Mouse (Mus musculus): ENCODE results near the gene Kbtbd7. TPM values are rescaled to one million over a fixed set of nuclear protein-coding genes. Genes with fewer than 3 reads are reported as not detected.
"Not testable (repeated sequence)": the region's sequence is repeated elsewhere in the genome, so short reads cannot be mapped to it uniquely, and the experiment has no call there.

The Kbtbd7 gene
- polyA plus RNA-seq, 1 experiment from 2014 or later: 18.4 TPM

GRCm38 (mm10) chr14:79397321-79398122 is 28.8 kb upstream of the Kbtbd7 start, which contains the start of gene Mtrf1:
Mtrf1 (plus strand) TSS chr14:79397772.
- 22% methylated on average over 23 of the region's 23 CpGs for WGBS
- H3K9me3 ChIP-seq (ENCODE audit: control insufficient read depth, low read length): no peaks in the 10 kb centered on the region
- H3K9ac ChIP-seq (ENCODE audit: low read length): peak within 1 kb of the TSS; percentile 82
- H3K27ac ChIP-seq (ENCODE audit: low read depth, low read length): peak within 1 kb of the TSS; percentile 65
- H3K36me3 ChIP-seq (ENCODE audit: control insufficient read depth, insufficient read depth, low read length): no peaks in the 10 kb centered on the region
- ATAC-seq (ENCODE audit: low FRiP score) (peak; percentile 88), DNase-seq (ENCODE audit: low spot score, missing footprints) (peak; percentile 98)
- H3K4me3 ChIP-seq (ENCODE audit: low read depth, low read length): peak within 1 kb of the TSS; percentile 62
- H3K4me2 ChIP-seq: peak within 1 kb of the TSS; percentile 49
- no peaks in the 10 kb centered on the region for H3K4me1 ChIP-seq (ENCODE audit: control insufficient read depth, insufficient read depth, low read length)
- H3K27me3 ChIP-seq (ENCODE audit: control insufficient read depth, insufficient read depth, low read length): no peaks in the 10 kb centered on the region

GRCm38 (mm10) chr14:79407641-79408040 is 18.7 kb upstream of the Kbtbd7 start:
- Histone ChIP-seq H3K9ac (ENCODE audit: low read length) (no peak overlapping the region), H3K4me3 (ENCODE audit: low read depth, low read length) (no peak overlapping the region), H3K4me2 (no peak overlapping the region), H3K9me3 (ENCODE audit: control insufficient read depth, low read length) (no peaks in the 10 kb centered on the region), H3K27ac (ENCODE audit: low read depth, low read length) (no peak overlapping the region), H3K4me1 (ENCODE audit: control insufficient read depth, insufficient read depth, low read length) (no peaks in the 10 kb centered on the region), H3K27me3 (ENCODE audit: control insufficient read depth, insufficient read depth, low read length) (no peaks in the 10 kb centered on the region), H3K36me3 (ENCODE audit: control insufficient read depth, insufficient read depth, low read length) (peaks cover 2% of the 10 kb centered on the region; the same call in 1 of the 2 replicates)
- WGBS: 83% methylated on average over 2 of the region's 2 CpGs
- DNase-seq (ENCODE audit: low spot score, missing footprints) (no peak), ATAC-seq (ENCODE audit: low FRiP score) (no peak)

GRCm38 (mm10) chr14:79409278-79409830 is 17.0 kb upstream of the Kbtbd7 start:
- Histone ChIP-seq H3K4me2 (no peak overlapping the region), H3K4me1 (ENCODE audit: control insufficient read depth, insufficient read depth, low read length) (no peaks in the 10 kb centered on the region), H3K9me3 (ENCODE audit: control insufficient read depth, low read length) (no peaks in the 10 kb centered on the region), H3K36me3 (ENCODE audit: control insufficient read depth, insufficient read depth, low read length) (no peaks in the 10 kb centered on the region), H3K27ac (ENCODE audit: low read depth, low read length) (no peak overlapping the region), H3K9ac (ENCODE audit: low read length) (no peak overlapping the region), H3K4me3 (ENCODE audit: low read depth, low read length) (no peak overlapping the region), H3K27me3 (ENCODE audit: control insufficient read depth, insufficient read depth, low read length) (no peaks in the 10 kb centered on the region)
- ATAC-seq (ENCODE audit: low FRiP score): no peak
- 91% methylated on average over 6 of the region's 6 CpGs for WGBS
- peak; percentile 62 for DNase-seq (ENCODE audit: low spot score, missing footprints)

GRCm38 (mm10) chr14:79410662-79411061 is 15.6 kb upstream of the Kbtbd7 start:
- Histone ChIP-seq H3K9ac (ENCODE audit: low read length) (no peak overlapping the region), H3K27ac (ENCODE audit: low read depth, low read length) (no peak overlapping the region), H3K9me3 (ENCODE audit: control insufficient read depth, low read length) (no peaks in the 10 kb centered on the region), H3K4me3 (ENCODE audit: low read depth, low read length) (no peak overlapping the region), H3K27me3 (ENCODE audit: control insufficient read depth, insufficient read depth, low read length) (no peaks in the 10 kb centered on the region), H3K36me3 (ENCODE audit: control insufficient read depth, insufficient read depth, low read length) (no peaks in the 10 kb centered on the region), H3K4me1 (ENCODE audit: control insufficient read depth, insufficient read depth, low read length) (no peaks in the 10 kb centered on the region), H3K4me2 (no peak overlapping the region)
- no peak for ATAC-seq (ENCODE audit: low FRiP score)
- 86% methylated on average over 2 of the region's 2 CpGs for WGBS
- DNase-seq (ENCODE audit: low spot score, missing footprints): peak; percentile 56

- no peaks in the 10 kb centered on the region for H3K9me3 ChIP-seq (ENCODE audit: control insufficient read depth, low read length)
- DNase-seq (ENCODE audit: low spot score, missing footprints) (peak; percentile 12), ATAC-seq (ENCODE audit: low FRiP score) (no peak)
- H3K9ac ChIP-seq (ENCODE audit: low read length): no peak overlapping the region
- no peaks in the 10 kb centered on the region for H3K27me3 ChIP-seq (ENCODE audit: control insufficient read depth, insufficient read depth, low read length)
- no peaks in the 10 kb centered on the region for H3K4me1 ChIP-seq (ENCODE audit: control insufficient read depth, insufficient read depth, low read length)
- no peak overlapping the region for H3K4me3 ChIP-seq (ENCODE audit: low read depth, low read length)
- 72% methylated on average over 6 of the region's 6 CpGs for WGBS
- no peak overlapping the region for H3K4me2 ChIP-seq
- no peak overlapping the region for H3K27ac ChIP-seq (ENCODE audit: low read depth, low read length)
- no peaks in the 10 kb centered on the region for H3K36me3 ChIP-seq (ENCODE audit: control insufficient read depth, insufficient read depth, low read length)
These were observed 13.2 kb upstream of the Kbtbd7 start for GRCm38 (mm10) chr14:79413121-79413520.

GRCm38 (mm10) chr14:79420083-79420685 is 6.1 kb upstream of the Kbtbd7 start:
- H3K4me1 ChIP-seq (ENCODE audit: control insufficient read depth, insufficient read depth, low read length): peaks cover 4% of the 10 kb centered on the region; the same call in 1 of the 2 replicates
- H3K9me3 ChIP-seq (ENCODE audit: control insufficient read depth, low read length): no peaks in the 10 kb centered on the region
- WGBS: 33% methylated on average over 20 of the region's 20 CpGs
- no peaks in the 10 kb centered on the region for H3K27me3 ChIP-seq (ENCODE audit: control insufficient read depth, insufficient read depth, low read length)
- 0 out of 2 replicates have a peak overlapping the region, but pooled peaks have one; percentile 4 for H3K9ac ChIP-seq (ENCODE audit: low read length)
- H3K4me3 ChIP-seq (ENCODE audit: low read depth, low read length): no peak overlapping the region
- peak; percentile 70 for ATAC-seq (ENCODE audit: low FRiP score)
- H3K36me3 ChIP-seq (ENCODE audit: control insufficient read depth, insufficient read depth, low read length): no peaks in the 10 kb centered on the region
- DNase-seq (ENCODE audit: low spot score, missing footprints): no peak
- peak overlapping the region; percentile 21; the same call in 1 of the 2 replicates for H3K27ac ChIP-seq (ENCODE audit: low read depth, low read length)
- 0 out of 2 replicates have a peak overlapping the region, but pooled peaks have one; percentile 14 for H3K4me2 ChIP-seq

- WGBS: 66% methylated on average over 10 of the region's 59 CpGs
- not testable (repeated sequence) for H3K9me3 ChIP-seq (ENCODE audit: control insufficient read depth, low read length); DNase-seq (ENCODE audit: low spot score, missing footprints); H3K4me1 ChIP-seq (ENCODE audit: control insufficient read depth, insufficient read depth, low read length); H3K27me3 ChIP-seq (ENCODE audit: control insufficient read depth, insufficient read depth, low read length); H3K36me3 ChIP-seq (ENCODE audit: control insufficient read depth, insufficient read depth, low read length); H3K27ac ChIP-seq (ENCODE audit: low read depth, low read length)
- peak; percentile 43 for ATAC-seq (ENCODE audit: low FRiP score)
- H3K4me3 ChIP-seq (ENCODE audit: low read depth, low read length): peak overlapping the region; percentile 44
- peak overlapping the region; percentile 51 for H3K4me2 ChIP-seq
- H3K9ac ChIP-seq (ENCODE audit: low read length): peak overlapping the region; percentile 66
These were observed 537 bp downstream of the Kbtbd7 start for GRCm38 (mm10) chr14:79426730-79427365.

GRCm38 (mm10) chr14:79434068-79434467 is 7.8 kb downstream of the Kbtbd7 start:
- Histone ChIP-seq H3K4me3 (ENCODE audit: low read depth, low read length) (no peak overlapping the region), H3K4me1 (ENCODE audit: control insufficient read depth, insufficient read depth, low read length) (no peaks in the 10 kb centered on the region), H3K9me3 (ENCODE audit: control insufficient read depth, low read length) (no peaks in the 10 kb centered on the region), H3K27me3 (ENCODE audit: control insufficient read depth, insufficient read depth, low read length) (no peaks in the 10 kb centered on the region), H3K4me2 (no peak overlapping the region), H3K36me3 (ENCODE audit: control insufficient read depth, insufficient read depth, low read length) (no peaks in the 10 kb centered on the region), H3K9ac (ENCODE audit: low read length) (no peak overlapping the region), H3K27ac (ENCODE audit: low read depth, low read length) (no peak overlapping the region)
- DNase-seq (ENCODE audit: low spot score, missing footprints) (no peak), ATAC-seq (ENCODE audit: low FRiP score) (no peak)
- 89% methylated on average over 1 of the region's 1 CpGs for WGBS

Data from midbrain, embryonic 11.5 days (tissue).